Mouse (Mus musculus): ENCODE results near the gene Taar7e.
A peak's percentile ranks its signal among the peaks of the same experiment; 100 is the strongest.
"Not testable (repeated sequence)": the region's sequence is repeated elsewhere in the genome, so short reads cannot be mapped to it uniquely, and the experiment has no call there.

Taar7e gene

GRCm38 (mm10) chr10:24037314-24037713 is at the start of gene Taar7e:
TSS of gene Taar7e (plus strand) at chr10:24037614.
- no peak for DNase-seq (ENCODE audit: extremely low spot score)

- DNase-seq (ENCODE audit: extremely low spot score), result no peak
Observed at GRCm38 (mm10) chr10:23993381-23993780, 44.0 kb upstream of the Taar7e start, which contains the start of gene Taar7a. TSS of gene Taar7a (minus strand) at chr10:23993481.

GRCm38 (mm10) chr10:23999639-24000038 is 37.8 kb upstream of the Taar7e start, which contains the start of gene Taar7b:
TSS of gene Taar7b (plus strand) at chr10:23999939.
- no peak for DNase-seq (ENCODE audit: extremely low spot score)

- DNase-seq (ENCODE audit: extremely low spot score), result no peak
Observed at GRCm38 (mm10) chr10:24006442-24006841, 31.0 kb upstream of the Taar7e start.

GRCm38 (mm10) chr10:24007034-24007433 is 30.4 kb upstream of the Taar7e start:
- no peak for DNase-seq (ENCODE audit: extremely low spot score)

- DNase-seq (ENCODE audit: extremely low spot score), result no peak
Observed at GRCm38 (mm10) chr10:24008143-24008542, 29.3 kb upstream of the Taar7e start.

GRCm38 (mm10) chr10:24026922-24027321 is 10.5 kb upstream of the Taar7e start, which contains the start of gene Taar7d:
TSS of gene Taar7d (plus strand) at chr10:24027222.
- DNase-seq (ENCODE audit: extremely low spot score), result no peak

GRCm38 (mm10) chr10:24031347-24031746 is 6.1 kb upstream of the Taar7e start:
- no peak for DNase-seq (ENCODE audit: extremely low spot score)

- DNase-seq (ENCODE audit: extremely low spot score), result no peak
Observed at GRCm38 (mm10) chr10:24040120-24040869, 2.9 kb downstream of the Taar7e start.

GRCm38 (mm10) chr10:24049210-24049609 is 11.8 kb downstream of the Taar7e start, which contains the start of gene Taar7f:
TSS of gene Taar7f (plus strand) at chr10:24049510.
- DNase-seq (ENCODE audit: extremely low spot score), result no peak

- no peak for DNase-seq (ENCODE audit: extremely low spot score)
Observed at GRCm38 (mm10) chr10:24052039-24052438, 14.6 kb downstream of the Taar7e start.

GRCm38 (mm10) chr10:24058986-24059385 is 21.6 kb downstream of the Taar7e start:
- DNase-seq (ENCODE audit: extremely low spot score), result no peak

GRCm38 (mm10) chr10:24074751-24075150 is 37.3 kb downstream of the Taar7e start:
- DNase-seq (ENCODE audit: extremely low spot score), result not testable (repeated sequence)

- not testable (repeated sequence) for DNase-seq (ENCODE audit: extremely low spot score)
Observed at GRCm38 (mm10) chr10:24076200-24076599, 38.8 kb downstream of the Taar7e start, which contains the start of gene Taar8a. TSS of gene Taar8a (plus strand) at chr10:24076500.

GRCm38 (mm10) chr10:24080166-24080565 is 42.8 kb downstream of the Taar7e start:
- DNase-seq (ENCODE audit: extremely low spot score), result peak; percentile 37

- DNase-seq (ENCODE audit: extremely low spot score), result no peak
Observed at GRCm38 (mm10) chr10:24085936-24086335, 48.5 kb downstream of the Taar7e start.

GRCm38 (mm10) chr10:24086555-24086954 is 49.1 kb downstream of the Taar7e start:
- DNase-seq (ENCODE audit: extremely low spot score), result no peak

GRCm38 (mm10) chr10:24087168-24087567 is 49.8 kb downstream of the Taar7e start:
- DNase-seq (ENCODE audit: extremely low spot score), result no peak

Measured in embryo, embryonic 9.5 days (tissue).